Mouse (Mus musculus): ENCODE data around the gene Adora1. TPM values are rescaled to one million over a fixed set of nuclear protein-coding genes. Genes with fewer than 3 reads are reported as not detected.
A peak's percentile ranks its signal among the peaks of the same experiment; 100 is the strongest.

Gene Adora1
- polyA plus RNA-seq, 2 experiments = 0.10 to 0.13 TPM

- H3K9me3 ChIP-seq (ENCODE audit: control insufficient read depth, low read length) = no peaks in the 10 kb centered on the region
- H3K4me3 ChIP-seq (ENCODE audit: insufficient read depth in 1 of 2, low read depth in 2 of 2, low read length in 2 of 2) = no peak overlapping the region
- no peaks in the 10 kb centered on the region for H3K27me3 ChIP-seq (ENCODE audit: control insufficient read depth, insufficient read depth, low read length)
- peaks cover 4 to 11% of the 10 kb centered on the region in 2 experiments; a peak in 2 of 4 replicates for H3K4me1 ChIP-seq (replicated peaks; ENCODE audit: control insufficient read depth in 2 of 2, insufficient read depth in 2 of 2, low read length in 1 of 2)
- H3K36me3 ChIP-seq (replicated peaks; ENCODE audit: control insufficient read depth, insufficient read depth, low read depth) = no peaks in the 10 kb centered on the region
- WGBS (ENCODE audit: insufficient replicate concordance) = 13% methylated on average over 2 of the region's 2 CpGs
- H3K9ac ChIP-seq (replicated peaks) = no peak overlapping the region
- ATAC-seq (ENCODE audit: insufficient read depth) = no peak
- TF ChIP-seq EP300 (IDR thresholded peaks at IDR 0.05; ENCODE audit: low read depth) (no peak), CTCF (IDR thresholded peaks at IDR 0.05; ENCODE audit: low read depth) (no peak)
- no peak for DNase-seq (ENCODE audit: low read depth in 3 of 3, low spot score in 3 of 3)
- H3K27ac ChIP-seq = no peak overlapping the region
- no peak overlapping the region for H3K4me2 ChIP-seq (ENCODE audit: low read depth)
Observed at GRCm38 (mm10) chr1:134211631-134212030, 23.6 kb downstream of the Adora1 start.

GRCm38 (mm10) chr1:134211043-134211442, 24.2 kb downstream of the Adora1 start:
- no peak overlapping the region for H3K27ac ChIP-seq
- no peaks in the 10 kb centered on the region for H3K27me3 ChIP-seq (ENCODE audit: control insufficient read depth, insufficient read depth, low read length)
- no peak for TF ChIP-seq EP300 (IDR thresholded peaks at IDR 0.05; ENCODE audit: low read depth)
- no peak for TF ChIP-seq CTCF (IDR thresholded peaks at IDR 0.05; ENCODE audit: low read depth)
- H3K4me2 ChIP-seq (ENCODE audit: low read depth) = no peak overlapping the region
- no peak overlapping the region for H3K9ac ChIP-seq (replicated peaks)
- ATAC-seq (ENCODE audit: insufficient read depth) = no peak
- H3K4me1 ChIP-seq (replicated peaks; ENCODE audit: control insufficient read depth in 2 of 2, insufficient read depth in 2 of 2, low read length in 1 of 2) = peaks cover 5 to 17% of the 10 kb centered on the region in 2 experiments; a peak in 3 of 4 replicates
- H3K9me3 ChIP-seq (ENCODE audit: control insufficient read depth, low read length) = no peaks in the 10 kb centered on the region
- no peak for DNase-seq (ENCODE audit: low read depth in 3 of 3, low spot score in 3 of 3)
- 28% methylated on average over 6 of the region's 6 CpGs for WGBS (ENCODE audit: insufficient replicate concordance)
- no peak overlapping the region for H3K4me3 ChIP-seq (ENCODE audit: insufficient read depth in 1 of 2, low read depth in 2 of 2, low read length in 2 of 2)
- H3K36me3 ChIP-seq (replicated peaks; ENCODE audit: control insufficient read depth, insufficient read depth, low read depth) = no peaks in the 10 kb centered on the region

- no peak overlapping the region for H3K4me2 ChIP-seq (ENCODE audit: low read depth)
- no peak overlapping the region for H3K4me3 ChIP-seq (ENCODE audit: insufficient read depth in 1 of 2, low read depth in 2 of 2, low read length in 2 of 2)
- ATAC-seq (ENCODE audit: insufficient read depth) (no peak), DNase-seq (ENCODE audit: low read depth in 3 of 3, low spot score in 3 of 3) (no peak)
- H3K36me3 ChIP-seq (replicated peaks; ENCODE audit: control insufficient read depth, insufficient read depth, low read depth) = no peaks in the 10 kb centered on the region
- H3K9me3 ChIP-seq (ENCODE audit: control insufficient read depth, low read length) = no peaks in the 10 kb centered on the region
- WGBS (ENCODE audit: insufficient replicate concordance) = 51% methylated on average over 6 of the region's 6 CpGs
- H3K27ac ChIP-seq = no peak overlapping the region
- H3K27me3 ChIP-seq (ENCODE audit: control insufficient read depth, insufficient read depth, low read length) = no peaks in the 10 kb centered on the region
- no peak overlapping the region for H3K9ac ChIP-seq (replicated peaks)
- H3K4me1 ChIP-seq (replicated peaks; ENCODE audit: control insufficient read depth in 2 of 2, insufficient read depth in 2 of 2, low read length in 1 of 2) = peaks cover 7 to 24% of the 10 kb centered on the region in 2 experiments
- TF ChIP-seq EP300 (IDR thresholded peaks at IDR 0.05; ENCODE audit: low read depth) (no peak), CTCF (IDR thresholded peaks at IDR 0.05; ENCODE audit: low read depth) (no peak)
Observed at GRCm38 (mm10) chr1:134210179-134210755, 25.0 kb downstream of the Adora1 start.

GRCm38 (mm10) chr1:134206085-134206484, 29.1 kb downstream of the Adora1 start:
- DNase-seq (ENCODE audit: low read depth in 3 of 3, low spot score in 3 of 3) (no peak), ATAC-seq (ENCODE audit: insufficient read depth) (0 out of 2 replicates have a peak, but pooled peaks have one; percentile 32)
- Histone ChIP-seq H3K27me3 (ENCODE audit: control insufficient read depth, insufficient read depth, low read length) (no peaks in the 10 kb centered on the region), H3K4me3 (ENCODE audit: insufficient read depth in 1 of 2, low read depth in 2 of 2, low read length in 2 of 2) (no peak overlapping the region), H3K4me2 (ENCODE audit: low read depth) (peak overlapping the region; percentile 16; the same call in 1 of the 2 replicates), H3K36me3 (replicated peaks; ENCODE audit: control insufficient read depth, insufficient read depth, low read depth) (no peaks in the 10 kb centered on the region), H3K4me1 (replicated peaks; ENCODE audit: control insufficient read depth in 2 of 2, insufficient read depth in 2 of 2, low read length in 1 of 2) (peaks cover 3 to 17% of the 10 kb centered on the region in 2 experiments), H3K9ac (replicated peaks) (no peak overlapping the region), H3K27ac (no peak overlapping the region), H3K9me3 (ENCODE audit: control insufficient read depth, low read length) (no peaks in the 10 kb centered on the region)
- 22% methylated on average over 5 of the region's 5 CpGs for WGBS (ENCODE audit: insufficient replicate concordance)
- no peak for TF ChIP-seq CTCF (IDR thresholded peaks at IDR 0.05; ENCODE audit: low read depth)
- no peak for TF ChIP-seq EP300 (IDR thresholded peaks at IDR 0.05; ENCODE audit: low read depth)

GRCm38 (mm10) chr1:134205296-134206018, 29.8 kb downstream of the Adora1 start:
- peak overlapping the region; percentile 16; the same call in 1 of the 2 replicates for H3K4me2 ChIP-seq (ENCODE audit: low read depth)
- no peak overlapping the region for H3K4me3 ChIP-seq (ENCODE audit: insufficient read depth in 1 of 2, low read depth in 2 of 2, low read length in 2 of 2)
- H3K9me3 ChIP-seq (ENCODE audit: control insufficient read depth, low read length) = no peaks in the 10 kb centered on the region
- H3K4me1 ChIP-seq (replicated peaks; ENCODE audit: control insufficient read depth in 2 of 2, insufficient read depth in 2 of 2, low read length in 1 of 2) = peaks cover 3 to 17% of the 10 kb centered on the region in 2 experiments
- H3K9ac ChIP-seq (replicated peaks) = no peak overlapping the region
- H3K36me3 ChIP-seq (replicated peaks; ENCODE audit: control insufficient read depth, insufficient read depth, low read depth) = no peaks in the 10 kb centered on the region
- no peaks in the 10 kb centered on the region for H3K27me3 ChIP-seq (ENCODE audit: control insufficient read depth, insufficient read depth, low read length)
- ATAC-seq (ENCODE audit: insufficient read depth) = peak; percentile 73
- no peak for DNase-seq (ENCODE audit: low read depth in 3 of 3, low spot score in 3 of 3)
- 0 out of 2 replicates have a peak, but pooled peaks have one; percentile 36 for TF ChIP-seq EP300 (IDR thresholded peaks at IDR 0.05; ENCODE audit: low read depth)
- TF ChIP-seq CTCF (IDR thresholded peaks at IDR 0.05; ENCODE audit: low read depth) = no peak
- 7% methylated on average over 9 of the region's 9 CpGs for WGBS (ENCODE audit: insufficient replicate concordance)
- no peak overlapping the region for H3K27ac ChIP-seq

Measured in liver, embryonic 14.5 days (tissue).